Mouse (Mus musculus): Measurements from ENCODE around the gene Kcnn1.

DNA sequence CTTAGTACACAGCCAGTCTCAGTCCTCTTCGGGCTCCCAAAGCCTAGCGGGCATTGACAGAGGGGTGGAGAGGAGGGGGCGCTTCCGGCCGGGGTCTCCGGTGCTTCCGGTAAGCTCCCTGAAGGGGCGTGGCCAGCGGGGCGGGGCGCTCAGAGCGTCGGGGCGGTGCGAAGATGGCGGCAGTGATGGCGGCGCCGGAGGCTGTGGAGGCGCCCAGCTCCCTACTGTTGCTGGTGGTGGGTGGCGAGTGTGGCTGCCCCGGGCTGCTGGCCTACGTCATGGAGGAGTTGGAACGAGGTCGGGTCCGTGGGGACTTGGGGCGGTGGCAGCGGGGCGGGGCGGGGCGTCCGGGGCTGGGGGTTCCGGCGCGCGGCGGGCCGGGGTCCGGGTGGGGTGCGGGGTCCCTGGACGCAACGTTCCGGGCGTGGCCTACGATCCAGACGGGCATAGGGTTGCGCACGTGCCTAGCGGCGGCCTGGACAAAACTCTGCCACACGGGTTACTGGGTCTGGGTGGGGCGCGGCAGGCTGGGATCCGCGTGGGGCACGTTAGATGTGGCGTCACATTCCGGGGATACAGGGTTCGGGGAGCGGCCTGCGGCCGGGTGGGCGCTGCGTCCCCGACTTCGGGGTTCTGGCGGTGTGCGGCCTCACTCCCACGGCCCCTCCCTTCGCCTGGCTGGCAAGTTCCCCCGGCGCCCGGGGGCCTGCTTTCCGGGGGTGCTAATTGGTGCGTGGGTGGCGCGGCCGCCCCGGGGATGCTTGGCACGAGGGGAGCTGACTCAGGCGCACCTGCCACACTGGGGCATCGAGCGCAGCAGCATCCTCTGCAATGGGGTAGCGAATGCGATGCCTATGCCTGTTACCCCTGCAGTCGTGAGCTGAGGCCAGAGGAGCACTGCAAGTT lies 43.0 kb upstream of the Kcnn1 start, which contains the start of gene Map1s:
- TF ChIP-seq USF1 (IDR thresholded peaks at IDR 0.05; ENCODE audit: low read depth) (no peak), CTCF (IDR thresholded peaks at IDR 0.05; ENCODE audit: control insufficient read depth, insufficient read depth, insufficient read length) (no peak), MYOG (IDR thresholded peaks at IDR 0.05; ENCODE audit: control insufficient read depth, extremely low read depth, insufficient read length) (no peak), MAX (IDR thresholded peaks at IDR 0.05) (peak; percentile 73), MYOD1 (IDR thresholded peaks at IDR 0.05; ENCODE audit: control insufficient read depth, insufficient read length, low read depth) (peak; percentile 90)
